Comparison of ENCODE assay signal across 9 mouse cellular contexts in the genomic region with DNA sequence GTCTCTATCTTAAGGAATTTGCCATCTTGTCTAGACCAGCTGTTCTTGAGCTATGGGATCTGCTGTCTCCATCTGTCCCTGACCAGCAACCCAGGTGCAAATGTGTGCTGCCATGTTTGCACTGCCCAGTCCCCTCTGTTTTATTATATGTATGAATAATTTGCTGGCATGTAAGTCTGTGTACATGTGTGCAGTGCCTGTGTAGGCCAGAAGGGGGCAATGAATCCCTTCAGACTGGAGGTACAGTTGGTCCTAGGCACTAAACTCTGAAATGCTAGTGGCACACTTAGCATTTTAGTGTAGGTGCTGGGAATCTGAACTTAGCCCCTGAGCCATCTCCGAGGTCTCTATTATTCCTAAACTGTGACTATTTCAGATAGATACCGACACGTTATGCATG. TPM values are rescaled to one million over a fixed set of nuclear protein-coding genes. Genes with fewer than 3 reads are reported as not detected.
DNase-seq lines count a peak whose midpoint lies in the region; ATAC-seq lines count a peak whose summit lies in the region.
"Had no signal": no experiment of that assay in that cellular context is flagged by ENCODE, and none has a peak within 500 bp of the region (broad histone marks: within the 10 kb centered on the region; RNA-seq: fewer than 3 reads in every experiment).

No protein-coding gene starts in this region.

- peak; percentile 65; the same call in 1 of the 2 replicates for ATAC-seq in liver, embryonic 11.5 days (replicated peaks; ENCODE audit: low FRiP score)

- H3K27ac ChIP-seq in liver, embryonic 11.5 days (ENCODE audit: low read depth, low read length): no peak overlapping the region
- H3K27ac ChIP-seq: stomach, embryonic 15.5 days had no signal

- peak; percentile 29 to 30 for DNase-seq in cerebellum, adult 18-20 months
- DNase-seq in cerebellum, adult 9-11 months: no peak
- DNase-seq in ovary, postnatal 36 days (ENCODE audit: low spot score): peak; percentile 24
- no peak for DNase-seq in ovary, adult 18-20 months (ENCODE audit: low spot score)
- DNase-seq in embryo, embryonic 10 days (ENCODE audit: low spot score): peak; percentile 75
- DNase-seq in hindlimb bud, embryonic 11.5 days (ENCODE audit: extremely low spot score, low read depth, low spot score): peak; percentile 5
- no peak for DNase-seq in liver, embryonic 11.5 days (ENCODE audit: low spot score)
- DNase-seq in right cerebral cortex, postnatal 10 days (ENCODE audit: low spot score in 2 of 2): peak; percentile 47 to 65

- peaks cover 25% of the 10 kb centered on the region; the same call in 1 of the 2 replicates for H3K36me3 ChIP-seq in liver, embryonic 11.5 days (ENCODE audit: control insufficient read depth, insufficient read depth, low read length)

- WGBS in liver, embryonic 11.5 days: 91% methylated on average over 3 of the region's 3 CpGs

- no peak overlapping the region for H3K9ac ChIP-seq in liver, embryonic 11.5 days (ENCODE audit: low read depth, low read length)
- H3K9ac ChIP-seq: stomach, embryonic 15.5 days had no signal

- no peaks in the 10 kb centered on the region for H3K4me1 ChIP-seq in liver, embryonic 11.5 days (replicated peaks; ENCODE audit: control insufficient read depth, insufficient read depth, low read length)
- H3K4me1 ChIP-seq: stomach, embryonic 15.5 days had no signal

- H3K4me2 ChIP-seq in liver, embryonic 11.5 days: no peak overlapping the region
- H3K4me2 ChIP-seq: stomach, embryonic 15.5 days had no signal

- H3K4me3 ChIP-seq in liver, embryonic 11.5 days (ENCODE audit: low read depth, low read length): no peak overlapping the region
- H3K4me3 ChIP-seq: stomach, embryonic 15.5 days had no signal

- H3K9me3 ChIP-seq in liver, embryonic 11.5 days (ENCODE audit: control insufficient read depth, low read length): no peaks in the 10 kb centered on the region
- H3K9me3 ChIP-seq: stomach, embryonic 15.5 days had no signal

- H3K27me3 ChIP-seq in liver, embryonic 11.5 days (replicated peaks; ENCODE audit: control insufficient read depth, insufficient read depth, low read length): no peaks in the 10 kb centered on the region
- H3K27me3 ChIP-seq: stomach, embryonic 15.5 days had no signal

RNA-seq across cellular contexts. Expression of gene Dnajc13, which starts 58.9 kb away (rescaled TPM):
- 20.6 and 22.6 TPM in 2 replicates for polyA plus RNA-seq in liver, embryonic 11.5 days (2014; fragmentation: Nextera tagmentation; extraction: Ambion mirVana)

Comparison
In these comparisons a context has a peak if more than half of its experiments do, and no peak if none do; other contexts are left out.
1. DNase-seq: peak in cerebellum, adult 18-20 months (2 of 2), ovary, postnatal 36 days (single experiment), embryo, embryonic 10 days (single experiment), hindlimb bud, embryonic 11.5 days (single experiment) and right cerebral cortex, postnatal 10 days (2 of 2); none in cerebellum, adult 9-11 months (single experiment), ovary, adult 18-20 months (single experiment) and liver, embryonic 11.5 days (single experiment).